Mouse (Mus musculus) liver, embryonic 13.5 days (tissue): ENCODE results near the gene Pdgfb. TPM values are rescaled to one million over a fixed set of nuclear protein-coding genes. Genes with fewer than 3 reads are reported as not detected.

Experiments used
- ATAC-seq: fragments of 200-750 bp; cut with Nextera tagmentation; 2 replicates; pipeline ENCODE4 v1.8.0; 2017; ENCODE audit warnings: low read depth, mild to moderate bottlenecking, moderate number of reproducible peaks, moderate library complexity
- DNase-seq: peaks from one replicate; pipeline ENCODE4 v3.0.0; 2022
- H3K27ac ChIP-seq: fragments of 300-500 bp; sonication (generic); 2 replicates; pipeline ENCODE4 v1.5.1; 2015; ENCODE audit warnings: moderate library complexity, mild to moderate bottlenecking, inconsistent platforms
- H3K27me3 ChIP-seq: fragments of 300-500 bp; sonication (generic); 2 replicates; pipeline ENCODE4 v1.6.1; 2015; ENCODE audit warnings: mild to moderate bottlenecking, inconsistent platforms
- H3K36me3 ChIP-seq: fragments of 300-500 bp; sonication (generic); 2 replicates; pipeline ENCODE4 v1.6.1; 2015; ENCODE audit warnings: mild to moderate bottlenecking, inconsistent platforms
- H3K4me1 ChIP-seq: fragments of 300-500 bp; sonication (generic); replicated peaks from 2 replicates; pipeline ENCODE4 v1.6.1; 2015; ENCODE audit warnings: inconsistent platforms
- H3K4me2 ChIP-seq: fragments of 300-500 bp; sonication (generic); 2 replicates; pipeline ENCODE4 v1.6.1; 2015; ENCODE audit warnings: inconsistent platforms, mild to moderate bottlenecking, moderate library complexity
- H3K4me3 ChIP-seq: fragments of 300-500 bp; sonication (generic); replicated peaks from 2 replicates; pipeline ENCODE4 v1.5.1; 2015; ENCODE audit warnings: mild to moderate bottlenecking, inconsistent platforms
- H3K9ac ChIP-seq: fragments of 300-500 bp; sonication (generic); 2 replicates; pipeline ENCODE4 v1.6.1; 2015; ENCODE audit warnings: mild to moderate bottlenecking, inconsistent platforms
- H3K9me3 ChIP-seq: fragments of 300-500 bp; sonication (generic); replicated peaks from 2 replicates; pipeline ENCODE4 v1.6.1; 2016; ENCODE audit warnings: inconsistent platforms
- WGBS: fragments of 180-500 bp; shearing (Covaris S2); methylation state at CpG from one replicate; pipeline ENCODE4 v1.1.7; 2015; ENCODE audit not compliant: insufficient replicate concordance; 5-methylcytosine and 5-hydroxymethylcytosine counted together
- polyA plus RNA-seq: library from polyadenylated mRNA; unstranded; fragments of >200 nt; fragmentation: Nextera tagmentation; extraction: Ambion mirVana; gene quantifications from 2 replicates; pipeline ENCODE4 v1.2.1, GENCODE M21; 2015

The Pdgfb gene
- polyA plus RNA-seq, 1 experiment from 2014 or later: 0.76 TPM

DNA sequence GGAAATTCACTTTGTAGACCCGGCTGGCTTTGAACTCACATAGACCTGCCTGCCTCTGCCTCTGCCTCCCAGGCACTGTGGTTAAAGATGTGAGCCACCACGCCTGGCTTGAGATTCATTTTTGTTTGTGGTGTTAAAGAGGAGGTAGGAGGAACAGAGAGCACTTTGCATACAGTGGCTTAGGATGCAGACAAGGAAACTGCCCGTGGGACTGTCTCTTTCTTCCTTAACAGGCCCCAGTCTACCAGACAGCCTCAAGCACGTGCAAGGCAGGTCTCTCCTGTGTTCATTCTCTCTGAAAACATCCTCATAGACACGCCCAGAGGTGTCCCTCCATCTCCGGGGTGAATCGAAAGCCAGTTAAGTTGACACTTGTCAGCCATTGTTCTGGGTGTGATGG, 19.6 kb upstream of the Pdgfb start:
- Histone ChIP-seq H3K36me3 (no peaks in the 10 kb centered on the region), H3K9ac (no peak overlapping the region), H3K27ac (no peak overlapping the region), H3K4me2 (no peak overlapping the region), H3K4me3 (no peak overlapping the region), H3K4me1 (peaks cover 8% of the 10 kb centered on the region; the same call in 1 of the 2 replicates), H3K9me3 (peaks cover 6% of the 10 kb centered on the region), H3K27me3 (no peaks in the 10 kb centered on the region)
- DNase-seq (no peak), ATAC-seq (no peak)
- WGBS: 50% methylated on average over 7 of the region's 7 CpGs

DNA sequence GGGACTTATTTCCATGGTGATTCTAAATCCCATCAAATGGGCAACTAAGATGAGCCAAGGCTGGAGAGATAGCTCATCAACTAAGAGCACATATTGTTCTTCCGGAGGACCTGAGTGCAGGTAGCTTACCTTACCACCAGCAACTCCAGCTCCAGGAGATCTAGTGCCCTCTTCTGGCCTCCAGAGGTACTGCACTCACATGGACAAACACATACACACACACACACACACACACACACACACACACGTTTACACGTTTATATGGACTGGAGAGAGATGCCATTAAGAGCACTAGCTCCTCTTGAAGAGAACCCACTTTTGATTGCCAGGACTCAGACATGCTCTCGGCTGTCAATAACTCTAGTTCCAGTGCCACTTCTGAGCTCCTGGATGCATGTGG, 16.4 kb upstream of the Pdgfb start:
- 73% methylated on average over 4 of the region's 4 CpGs for WGBS
- DNase-seq: no peak

DNA sequence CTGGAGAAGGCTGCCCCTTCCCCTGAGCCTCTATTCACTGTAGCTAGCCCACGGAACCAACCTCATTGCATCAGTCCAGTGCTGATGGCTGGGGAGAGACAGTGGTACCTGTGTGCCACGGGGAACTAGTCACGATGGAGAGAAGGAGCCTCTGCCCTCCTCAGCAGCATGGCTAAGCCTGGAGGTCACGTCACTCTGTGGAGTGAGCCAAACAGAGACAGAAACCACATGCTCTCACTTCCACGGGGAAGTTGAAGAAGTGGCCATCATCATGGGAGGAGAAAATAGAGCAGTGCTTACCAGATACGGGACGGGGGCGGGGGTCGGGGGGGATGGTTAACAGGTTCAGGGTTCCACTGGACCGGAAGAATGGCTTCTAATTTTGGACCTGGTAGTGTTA, 15.6 kb upstream of the Pdgfb start:
- Histone ChIP-seq H3K27me3 (0 out of 2 replicates have a peak, but pooled peaks cover 7% of the 10 kb centered on the region), H3K36me3 (no peaks in the 10 kb centered on the region), H3K4me2 (no peak overlapping the region), H3K4me3 (no peak overlapping the region), H3K9ac (no peak overlapping the region), H3K4me1 (peaks cover 8% of the 10 kb centered on the region; the same call in 1 of the 2 replicates), H3K27ac (no peak overlapping the region), H3K9me3 (peaks cover 6% of the 10 kb centered on the region)
- 52% methylated on average over 10 of the region's 10 CpGs for WGBS
- DNase-seq: no peak
- no peak for ATAC-seq

More for the DNA sequence above, 16.4 kb upstream of the Pdgfb start:
- Histone ChIP-seq H3K27ac (no peak overlapping the region), H3K36me3 (no peaks in the 10 kb centered on the region), H3K9me3 (peaks cover 6% of the 10 kb centered on the region), H3K4me2 (no peak overlapping the region), H3K9ac (no peak overlapping the region), H3K4me3 (no peak overlapping the region), H3K27me3 (0 out of 2 replicates have a peak, but pooled peaks cover 7% of the 10 kb centered on the region), H3K4me1 (peaks cover 4% of the 10 kb centered on the region; the same call in 1 of the 2 replicates)
- no peak for ATAC-seq

DNA sequence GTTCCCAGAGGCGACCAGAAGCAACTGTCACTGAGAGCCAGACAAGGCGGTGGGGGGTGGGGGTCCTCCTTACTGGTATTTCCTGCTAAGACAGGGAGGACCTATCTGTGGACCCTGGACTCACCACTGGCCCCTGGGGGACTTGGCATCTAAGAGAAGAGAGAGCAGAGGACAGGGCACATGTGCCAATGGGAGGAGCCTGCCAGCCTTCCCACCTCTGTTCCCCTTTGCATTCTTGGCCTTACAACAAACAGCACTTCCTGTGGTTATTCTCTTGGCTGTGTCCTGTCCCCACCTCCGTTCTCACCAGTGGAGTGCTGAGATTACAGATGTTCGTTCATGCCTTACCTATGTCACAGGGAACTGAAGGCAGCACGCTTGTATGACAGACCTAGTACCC, 14.1 kb upstream of the Pdgfb start:
- H3K9me3 ChIP-seq: peaks cover 6% of the 10 kb centered on the region
- no peaks in the 10 kb centered on the region for H3K36me3 ChIP-seq
- 34% methylated on average over 5 of the region's 5 CpGs for WGBS
- no peak overlapping the region for H3K4me3 ChIP-seq
- 0 out of 2 replicates have a peak, but pooled peaks cover 7% of the 10 kb centered on the region for H3K27me3 ChIP-seq
- no peak for DNase-seq
- peaks cover 8% of the 10 kb centered on the region; the same call in 1 of the 2 replicates for H3K4me1 ChIP-seq
- H3K4me2 ChIP-seq: no peak overlapping the region
- H3K9ac ChIP-seq: no peak overlapping the region
- H3K27ac ChIP-seq: no peak overlapping the region
- ATAC-seq: no peak

DNA sequence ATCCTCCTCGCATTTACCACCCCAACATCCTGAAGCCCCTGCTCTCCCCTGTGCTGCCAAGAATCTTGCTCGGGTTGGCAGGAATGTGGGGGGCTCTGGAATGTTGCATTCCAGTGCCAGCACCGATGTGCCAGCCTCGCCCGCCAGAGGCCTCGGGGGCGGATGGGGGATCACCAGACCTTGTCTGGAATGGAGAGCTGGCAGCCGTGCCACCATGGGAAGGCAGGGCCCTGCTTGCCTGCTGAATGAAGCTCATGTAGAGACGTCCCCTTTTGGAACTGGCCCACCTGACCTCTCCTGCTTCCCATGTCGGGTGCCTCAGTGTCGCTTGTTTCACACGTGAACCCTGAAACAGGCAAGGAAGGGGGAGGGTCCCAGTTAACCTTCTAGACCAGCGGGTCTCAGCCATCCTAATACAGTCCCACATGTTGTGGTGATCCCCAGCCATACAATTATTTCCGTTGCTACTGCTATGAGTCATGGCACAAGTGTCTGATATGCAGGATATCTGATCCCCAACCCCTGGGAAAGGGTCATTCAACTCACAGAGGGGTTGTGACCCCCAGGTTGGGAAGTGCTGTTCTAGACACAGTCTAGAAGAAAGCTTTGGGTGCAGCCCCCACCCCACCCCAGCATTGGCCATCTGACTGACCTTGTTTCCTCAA, 12.0 kb upstream of the Pdgfb start:
- WGBS: 66% methylated on average over 14 of the region's 14 CpGs
- peaks cover 6% of the 10 kb centered on the region for H3K9me3 ChIP-seq
- no peak overlapping the region for H3K4me3 ChIP-seq
- no peak for ATAC-seq
- H3K36me3 ChIP-seq: no peaks in the 10 kb centered on the region
- no peak for DNase-seq
- peaks cover 8% of the 10 kb centered on the region; the same call in 1 of the 2 replicates for H3K4me1 ChIP-seq
- H3K27ac ChIP-seq: no peak overlapping the region
- H3K9ac ChIP-seq: no peak overlapping the region
- no peak overlapping the region for H3K4me2 ChIP-seq
- 0 out of 2 replicates have a peak, but pooled peaks cover 7% of the 10 kb centered on the region for H3K27me3 ChIP-seq

DNA sequence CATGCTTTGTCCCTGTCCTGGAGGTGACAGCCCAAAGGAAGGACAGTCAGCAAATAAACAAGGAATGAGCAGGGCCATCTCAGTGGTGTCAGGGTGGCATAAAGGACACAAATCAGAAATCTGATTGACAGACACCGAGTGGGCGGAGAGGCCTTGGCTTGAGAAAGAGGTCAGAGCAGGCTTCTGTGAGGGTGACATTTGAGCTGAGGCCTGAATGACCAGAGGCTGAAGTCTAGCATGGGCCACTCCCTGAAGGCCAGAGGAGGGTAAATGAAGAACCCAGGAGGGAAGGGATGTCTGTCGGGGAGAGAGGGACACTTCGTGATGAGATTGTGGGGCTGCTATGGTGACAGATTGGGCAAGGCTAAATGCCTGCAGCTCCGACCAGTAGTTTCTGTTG, 11.3 kb upstream of the Pdgfb start:
- WGBS: 65% methylated on average over 5 of the region's 5 CpGs
- no peak for ATAC-seq
- 0 out of 2 replicates have a peak, but pooled peaks cover 7% of the 10 kb centered on the region for H3K27me3 ChIP-seq

DNA sequence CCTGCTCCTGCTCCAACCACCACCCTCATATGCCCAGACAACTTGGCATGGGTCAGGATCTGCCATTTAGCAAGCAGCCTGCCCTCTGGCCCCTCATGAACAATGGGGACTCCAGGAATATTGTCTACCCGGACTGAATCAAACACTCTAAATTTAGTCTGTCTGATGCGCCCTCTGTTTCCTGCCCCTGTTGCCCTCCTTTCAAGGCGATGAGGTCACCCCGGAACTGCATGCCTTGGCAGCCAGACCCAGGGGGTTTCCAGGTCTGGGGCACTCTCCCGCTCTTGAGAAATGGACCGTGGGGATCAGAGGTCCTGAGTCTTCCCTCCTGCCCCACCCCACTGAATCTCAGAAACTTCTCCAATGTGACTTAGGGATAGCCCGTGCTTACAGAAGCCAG, 10.8 kb upstream of the Pdgfb start:
- Histone ChIP-seq H3K9me3 (no peaks in the 10 kb centered on the region; the same call in 1 of the 2 replicates), H3K4me3 (no peak overlapping the region), H3K36me3 (no peaks in the 10 kb centered on the region), H3K4me2 (no peak overlapping the region), H3K4me1 (peaks cover 8% of the 10 kb centered on the region; the same call in 1 of the 2 replicates), H3K27ac (no peak overlapping the region), H3K9ac (no peak overlapping the region), H3K27me3 (0 out of 2 replicates have a peak, but pooled peaks cover 7% of the 10 kb centered on the region)
- WGBS: 47% methylated on average over 7 of the region's 7 CpGs
- DNase-seq: no peak
- ATAC-seq: no peak

More for the DNA sequence above, 11.3 kb upstream of the Pdgfb start:
- Histone ChIP-seq H3K36me3 (no peaks in the 10 kb centered on the region), H3K9ac (no peak overlapping the region), H3K4me3 (no peak overlapping the region), H3K4me2 (no peak overlapping the region), H3K4me1 (peaks cover 8% of the 10 kb centered on the region; the same call in 1 of the 2 replicates), H3K27ac (no peak overlapping the region), H3K9me3 (peaks cover 3% of the 10 kb centered on the region)
- no peak for DNase-seq

DNA sequence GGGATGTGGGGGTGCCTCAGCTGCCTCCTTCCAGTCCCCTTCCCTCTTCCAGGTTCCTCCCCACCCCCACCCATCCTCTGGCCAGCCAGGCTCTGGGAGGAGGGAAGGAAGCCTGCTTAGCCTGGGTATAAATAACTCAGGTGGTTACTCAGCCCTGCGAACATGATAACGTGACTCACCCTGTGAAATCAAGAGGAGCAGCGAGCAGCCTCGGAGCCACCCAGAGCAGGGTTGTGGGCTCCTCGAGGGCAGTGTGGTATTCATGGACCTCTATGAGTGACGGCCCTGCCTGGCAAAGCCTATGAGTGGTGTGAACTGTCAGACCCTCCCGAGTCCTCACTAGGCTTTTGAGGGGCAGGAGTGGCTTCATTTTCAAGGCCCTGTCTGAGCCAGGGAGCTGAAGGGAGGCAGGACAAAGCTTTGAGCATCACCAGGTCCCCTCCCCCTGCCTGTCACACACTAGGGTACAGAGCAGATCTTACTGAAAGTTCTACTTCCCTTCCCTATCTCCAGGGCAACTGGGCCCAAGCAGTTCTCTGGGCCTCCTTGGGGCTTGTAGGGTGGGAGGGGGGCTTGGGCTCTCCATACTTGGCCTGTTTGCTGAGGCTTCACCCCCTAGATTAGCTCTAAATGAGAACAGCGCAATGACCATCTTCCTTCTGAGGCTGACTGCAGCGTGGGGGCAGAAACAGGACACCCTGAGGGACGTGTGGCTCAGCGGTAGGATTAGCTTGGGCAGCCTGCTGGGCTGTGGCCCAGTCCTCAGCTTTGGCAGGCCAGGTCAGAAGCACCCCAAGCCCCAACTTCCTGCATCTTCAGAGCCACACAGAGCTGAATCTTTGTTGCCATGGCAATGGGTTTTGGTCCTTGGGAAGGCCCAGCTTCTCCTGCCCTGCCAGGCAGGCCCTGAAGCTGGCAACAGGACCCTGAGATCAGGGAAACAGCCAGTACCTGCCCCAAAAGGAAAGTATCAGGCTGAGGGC, 9.8 kb upstream of the Pdgfb start:
- H3K36me3 ChIP-seq: no peaks in the 10 kb centered on the region
- WGBS: 33% methylated on average over 11 of the region's 11 CpGs
- no peaks in the 10 kb centered on the region for H3K9me3 ChIP-seq
- H3K27me3 ChIP-seq: 0 out of 2 replicates have a peak, but pooled peaks cover 7% of the 10 kb centered on the region
- no peak overlapping the region for H3K4me3 ChIP-seq
- H3K4me1 ChIP-seq: peaks cover 8% of the 10 kb centered on the region; the same call in 1 of the 2 replicates
- no peak for DNase-seq
- no peak for ATAC-seq
- no peak overlapping the region for H3K27ac ChIP-seq
- no peak overlapping the region for H3K4me2 ChIP-seq
- H3K9ac ChIP-seq: no peak overlapping the region

DNA sequence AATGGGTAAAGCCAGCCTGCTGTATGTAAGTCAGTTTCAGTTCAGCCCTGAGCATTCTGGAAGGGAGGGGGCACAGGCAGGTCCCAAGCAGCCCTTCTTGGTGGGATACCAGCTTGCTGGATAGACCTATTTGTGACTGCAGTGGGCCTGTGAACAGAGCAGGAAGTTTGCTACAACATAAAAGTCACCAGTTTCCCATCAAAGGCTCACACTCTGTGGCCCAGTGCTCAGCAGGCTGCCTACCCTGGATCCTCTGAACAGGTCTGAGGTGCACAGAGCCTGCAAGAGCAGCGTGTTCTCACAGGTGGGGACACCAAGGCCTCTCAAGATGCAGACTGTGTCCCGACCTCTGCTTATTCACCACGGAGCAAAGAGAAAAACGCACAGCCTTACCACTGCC, 5.7 kb upstream of the Pdgfb start:
- Histone ChIP-seq H3K9me3 (no peaks in the 10 kb centered on the region), H3K27ac (no peak overlapping the region), H3K36me3 (no peaks in the 10 kb centered on the region), H3K4me1 (peaks cover 5% of the 10 kb centered on the region; the same call in 1 of the 2 replicates), H3K27me3 (peaks cover 15% of the 10 kb centered on the region), H3K9ac (no peak overlapping the region), H3K4me3 (no peak overlapping the region), H3K4me2 (no peak overlapping the region)
- ATAC-seq (no peak), DNase-seq (no peak)
- 54% methylated on average over 4 of the region's 4 CpGs for WGBS

DNA sequence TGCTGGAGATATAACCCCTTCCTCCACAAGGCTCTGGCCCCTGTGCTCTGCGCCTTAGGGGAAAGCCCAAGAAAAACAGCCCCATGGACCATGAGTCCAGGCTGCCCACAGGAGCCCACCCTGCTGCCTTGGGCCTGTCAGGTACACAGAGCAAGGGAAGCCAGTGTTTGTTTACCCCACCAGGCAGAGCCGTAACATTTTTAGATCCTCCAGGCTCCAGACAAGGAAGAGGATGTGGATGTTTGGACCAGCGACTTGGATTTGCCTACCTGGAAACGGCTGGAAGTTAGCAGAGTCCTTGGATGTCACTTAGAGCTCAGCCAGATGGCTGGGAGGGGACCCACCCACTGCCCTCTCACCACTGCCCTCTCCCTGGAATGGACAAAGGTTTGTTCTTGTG, 4.8 kb upstream of the Pdgfb start:
- ATAC-seq: no peak
- Histone ChIP-seq H3K4me1 (peaks cover 6% of the 10 kb centered on the region), H3K4me2 (no peak overlapping the region), H3K9me3 (no peaks in the 10 kb centered on the region), H3K36me3 (no peaks in the 10 kb centered on the region), H3K27ac (no peak overlapping the region), H3K27me3 (peaks cover 24% of the 10 kb centered on the region), H3K9ac (no peak overlapping the region), H3K4me3 (no peak overlapping the region)
- WGBS: 58% methylated on average over 4 of the region's 4 CpGs
- DNase-seq: no peak

DNA sequence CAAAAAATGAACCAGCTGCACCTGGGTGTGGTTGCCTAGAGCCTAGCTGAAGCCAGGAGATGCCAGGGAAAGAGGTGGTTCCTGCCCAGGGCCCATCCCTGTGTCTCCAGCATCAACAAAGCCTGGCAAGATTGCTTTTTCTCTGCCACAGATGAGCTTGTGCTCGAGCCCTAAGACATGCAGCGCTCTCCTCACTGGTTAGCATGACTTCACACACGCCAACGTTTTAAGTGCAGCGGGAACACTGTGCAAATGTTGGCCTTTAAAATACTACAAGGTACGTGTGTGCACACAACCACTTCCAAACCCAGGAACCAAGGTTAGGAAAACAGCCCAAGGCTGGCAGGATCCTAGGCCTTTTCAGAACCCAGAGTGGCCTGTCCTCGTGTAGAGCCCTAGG, 4.4 kb upstream of the Pdgfb start:
- WGBS: 69% methylated on average over 7 of the region's 7 CpGs
- ATAC-seq (no peak), DNase-seq (no peak)
- Histone ChIP-seq H3K9me3 (no peaks in the 10 kb centered on the region), H3K36me3 (no peaks in the 10 kb centered on the region), H3K4me1 (peaks cover 9% of the 10 kb centered on the region; the same call in 1 of the 2 replicates), H3K9ac (no peak overlapping the region), H3K4me2 (no peak overlapping the region), H3K27me3 (peaks cover 28% of the 10 kb centered on the region), H3K27ac (no peak overlapping the region), H3K4me3 (no peak overlapping the region)
